Mouse (Mus musculus): ENCODE results near the gene Vstm2a. TPM values are rescaled to one million over a fixed set of nuclear protein-coding genes. Genes with fewer than 3 reads are reported as not detected.

Vstm2a gene
- polyA plus RNA-seq, 1 experiment from 2014 or later: 0.45 TPM

DNA sequence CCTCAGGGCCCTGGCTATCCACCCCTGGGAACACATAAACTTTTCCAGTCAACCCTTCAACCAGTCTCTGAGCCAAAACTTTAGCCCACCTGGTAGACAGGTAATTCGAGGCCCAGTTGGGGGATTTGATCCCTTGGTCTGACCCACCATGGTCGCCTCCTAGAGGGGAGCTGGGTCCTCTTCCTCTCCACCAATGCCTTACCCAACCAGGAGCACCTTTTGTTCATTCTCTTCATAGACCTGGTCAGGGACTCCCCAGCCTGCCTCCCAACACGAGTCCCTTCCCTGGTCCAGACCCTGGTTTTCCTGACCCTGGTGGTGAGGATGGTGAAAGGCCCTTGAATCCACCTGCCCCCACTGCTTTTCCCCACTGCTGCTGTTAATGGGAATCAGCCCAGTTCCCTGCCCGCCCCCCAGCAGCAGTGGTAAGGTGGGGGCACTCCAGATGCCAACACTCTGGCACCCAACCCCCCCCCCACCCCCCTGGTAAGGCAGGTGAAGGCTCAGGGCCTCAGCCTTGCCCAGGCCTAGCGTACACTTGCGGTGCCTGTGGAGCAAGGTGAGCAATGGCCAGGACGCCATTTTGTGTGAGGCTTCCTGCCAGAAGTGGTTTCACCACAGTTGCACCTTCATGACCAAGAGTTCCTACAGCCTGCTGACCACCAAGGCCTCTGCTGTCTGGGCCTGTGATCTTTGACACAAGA, 182.2 kb downstream of the Vstm2a start:
- WGBS: 90% methylated on average over 7 of the region's 7 CpGs
- ATAC-seq (ENCODE audit: insufficient number of reproducible peaks, insufficient read depth, low FRiP score, low TSS enrichment, low read depth): no peak
- no peak overlapping the region for H3K9ac ChIP-seq (replicated peaks)
- H3K4me2 ChIP-seq: no peak overlapping the region
- H3K4me3 ChIP-seq (replicated peaks): no peak overlapping the region
- H3K4me1 ChIP-seq (replicated peaks): no peaks in the 10 kb centered on the region
- H3K27ac ChIP-seq: no peak overlapping the region
- H3K9me3 ChIP-seq: 0 out of 2 replicates have a peak, but pooled peaks cover 3% of the 10 kb centered on the region
- no peaks in the 10 kb centered on the region for H3K36me3 ChIP-seq
- no peaks in the 10 kb centered on the region for H3K27me3 ChIP-seq

All from limb, embryonic 12.5 days (tissue).